Mouse (Mus musculus) bone marrow, adult 2 months (tissue): ENCODE measurements around the gene Ctbp2.

ENCODE experiments used
- CTCF ChIP-seq: fragments of 200-500 bp; IDR thresholded peaks from 2 replicates; pipeline ENCODE4 v1.5.1; 2011; ENCODE audit warnings: low read length, control low read depth; ENCODE audit not compliant: control insufficient read depth, insufficient read depth
- POLR2A ChIP-seq: fragments of 200-500 bp; IDR thresholded peaks from 2 replicates; pipeline ENCODE4 v1.6.1; 2011; ENCODE audit warnings: low read depth, mild to moderate bottlenecking, control low read depth, low read length, borderline replicate concordance; ENCODE audit not compliant: control insufficient read depth

- TF ChIP-seq CTCF (no peak), POLR2A (no peak)
Measured at GRCm38 (mm10) chr7:133012637-133013366, 111.4 kb downstream of the Ctbp2 start.
